ENCODE assay signal across 10 mouse cellular contexts in the genomic region with DNA sequence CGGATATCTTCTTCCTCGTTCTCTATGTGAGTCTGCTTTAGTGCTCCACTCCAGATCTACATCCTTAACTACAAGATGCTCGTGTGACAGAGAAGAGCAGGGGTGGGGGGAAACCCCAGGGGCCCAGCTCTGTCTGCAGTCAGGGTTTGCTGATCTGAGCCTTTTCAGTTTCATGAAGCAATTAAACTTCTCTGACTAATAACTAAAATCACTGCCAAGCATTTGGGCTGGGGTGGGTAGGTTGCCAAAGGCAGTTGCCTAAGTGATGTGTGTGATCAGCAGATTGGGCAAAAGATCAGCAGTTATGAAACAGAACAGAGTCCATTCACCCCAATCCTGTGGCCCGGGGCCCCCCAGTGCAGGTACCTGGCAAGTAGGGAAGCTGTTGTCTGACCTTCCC.
DNase-seq lines count a peak whose midpoint lies in the region; ATAC-seq and TF ChIP-seq lines count a peak whose summit lies in the region.
"Had no signal": no experiment of that assay in that cellular context is flagged by ENCODE, and none has a peak within 500 bp of the region (broad histone marks: within the 10 kb centered on the region; RNA-seq: fewer than 3 reads in every experiment).

No protein-coding gene starts in this region.

- H3K4me1 ChIP-seq in midbrain, embryonic 10.5 days = peaks cover 19% of the 10 kb centered on the region
- H3K4me1 ChIP-seq in lung, adult 2 months (ENCODE audit: control insufficient read depth, insufficient read depth, low read length) = no peaks in the 10 kb centered on the region

- peak; percentile 69 for DNase-seq in kidney, adult 11 months
- no peak for DNase-seq in kidney, postnatal 4 days
- DNase-seq in CD4-positive helper T cell, adult 2 months (ENCODE audit: low read depth, low spot score) = peak; percentile 63
- DNase-seq in adrenal gland, postnatal 14 days = peak; percentile 66
- DNase-seq in kidney, postnatal 36 days = peak; percentile 48 to 54
- DNase-seq in midbrain, embryonic 10.5 days (ENCODE audit: low spot score) = no peak
- DNase-seq in lung, adult 2 months = no peak
- DNase-seq: thymus, adult 2 months had no signal

- H3K27me3 ChIP-seq in midbrain, embryonic 10.5 days (ENCODE audit: low read depth, poor library complexity, severe bottlenecking) = no peaks in the 10 kb centered on the region

- no peak for TF ChIP-seq CTCF in lung, adult 2 months (IDR thresholded peaks at IDR 0.05; ENCODE audit: insufficient read depth, low read length)

- WGBS in midbrain, embryonic 10.5 days = 95% methylated on average over 4 of the region's 4 CpGs
- 77% methylated on average over 4 of the region's 4 CpGs for WGBS in lung, adult 2 months

- H3K27ac ChIP-seq in midbrain, embryonic 10.5 days (replicated peaks) = no peak overlapping the region
- H3K27ac ChIP-seq: hindbrain, postnatal 0 days had no signal

- no peak for TF ChIP-seq POLR2A in lung, adult 2 months (IDR thresholded peaks at IDR 0.05; ENCODE audit: borderline replicate concordance, extremely low read depth, low read depth, low read length)

- peaks cover 8% of the 10 kb centered on the region; the same call in 1 of the 2 replicates for H3K36me3 ChIP-seq in midbrain, embryonic 10.5 days

- 0 out of 2 replicates have a peak, but pooled peaks cover 3% of the 10 kb centered on the region for H3K9me3 ChIP-seq in midbrain, embryonic 10.5 days (replicated peaks)

- no peak overlapping the region for H3K4me3 ChIP-seq in midbrain, embryonic 10.5 days
- no peak overlapping the region for H3K4me3 ChIP-seq in lung, adult 2 months (replicated peaks; ENCODE audit: extremely low read depth, low read depth, low read length)

- no peak for ATAC-seq in megakaryocyte progenitor cell, adult 5-6 weeks (replicated peaks; ENCODE audit: poor library complexity)
- ATAC-seq: hindbrain, postnatal 0 days had no signal

Comparison
In these comparisons a context has a peak if more than half of its experiments do, and no peak if none do; other contexts are left out.
1. DNase-seq: peak in kidney, adult 11 months (single experiment), CD4-positive helper T cell, adult 2 months (single experiment), adrenal gland, postnatal 14 days (single experiment) and kidney, postnatal 36 days (2 of 2); none in kidney, postnatal 4 days (0 of 2), midbrain, embryonic 10.5 days (single experiment) and lung, adult 2 months (single experiment).